Mouse (Mus musculus): ENCODE data around the gene Col27a1. TPM values are rescaled to one million over a fixed set of nuclear protein-coding genes. Genes with fewer than 3 reads are reported as not detected.
A peak's percentile ranks its signal among the peaks of the same experiment; 100 is the strongest.
"Not testable (repeated sequence)": the region's sequence is repeated elsewhere in the genome, so short reads cannot be mapped to it uniquely, and the experiment has no call there.

The Col27a1 gene
- polyA plus RNA-seq, 1 experiment from 2014 or later = 18.6 TPM

- Histone ChIP-seq H3K4me2 (no peak overlapping the region), H3K27ac (no peak overlapping the region), H3K36me3 (peaks cover 14% of the 10 kb centered on the region), H3K9ac (no peak overlapping the region), H3K4me3 (replicated peaks) (no peak overlapping the region), H3K27me3 (replicated peaks) (no peaks in the 10 kb centered on the region), H3K4me1 (no peaks in the 10 kb centered on the region), H3K9me3 (no peaks in the 10 kb centered on the region)
- peak; percentile 48 for ATAC-seq (ENCODE audit: insufficient read depth, low FRiP score, low read depth)
- 61% methylated on average over 9 of the region's 9 CpGs for WGBS
These were observed 102.4 kb downstream of the Col27a1 start for GRCm38 (mm10) chr4:63316076-63316746.

DNA sequence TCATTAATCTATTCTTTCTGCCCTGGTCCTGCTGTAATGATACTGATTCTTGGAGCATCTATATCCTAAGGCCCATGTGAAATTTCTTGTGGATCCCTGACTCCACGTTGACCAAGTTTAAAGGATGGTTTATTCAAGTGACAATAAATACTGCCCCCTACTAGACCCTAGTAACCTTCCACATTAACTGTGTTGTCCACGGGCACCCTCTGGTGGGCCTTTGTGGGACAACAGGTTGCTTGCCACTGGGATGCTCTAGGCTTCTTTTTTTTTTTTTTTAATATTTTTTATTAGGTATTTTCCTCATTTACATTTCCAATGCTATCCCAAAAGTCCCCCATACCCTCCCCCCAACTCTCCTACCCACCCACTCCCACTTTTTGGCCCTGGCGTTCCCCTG is 105.8 kb downstream of the Col27a1 start:
- H3K9ac ChIP-seq; H3K27ac ChIP-seq; H3K4me3 ChIP-seq (replicated peaks); H3K27me3 ChIP-seq (replicated peaks); H3K4me2 ChIP-seq; ATAC-seq (ENCODE audit: insufficient read depth, low FRiP score, low read depth); H3K9me3 ChIP-seq; H3K4me1 ChIP-seq: not testable (repeated sequence)
- H3K36me3 ChIP-seq = peaks cover 30% of the 10 kb centered on the region
- 26% methylated on average over 3 of the region's 3 CpGs for WGBS

DNA sequence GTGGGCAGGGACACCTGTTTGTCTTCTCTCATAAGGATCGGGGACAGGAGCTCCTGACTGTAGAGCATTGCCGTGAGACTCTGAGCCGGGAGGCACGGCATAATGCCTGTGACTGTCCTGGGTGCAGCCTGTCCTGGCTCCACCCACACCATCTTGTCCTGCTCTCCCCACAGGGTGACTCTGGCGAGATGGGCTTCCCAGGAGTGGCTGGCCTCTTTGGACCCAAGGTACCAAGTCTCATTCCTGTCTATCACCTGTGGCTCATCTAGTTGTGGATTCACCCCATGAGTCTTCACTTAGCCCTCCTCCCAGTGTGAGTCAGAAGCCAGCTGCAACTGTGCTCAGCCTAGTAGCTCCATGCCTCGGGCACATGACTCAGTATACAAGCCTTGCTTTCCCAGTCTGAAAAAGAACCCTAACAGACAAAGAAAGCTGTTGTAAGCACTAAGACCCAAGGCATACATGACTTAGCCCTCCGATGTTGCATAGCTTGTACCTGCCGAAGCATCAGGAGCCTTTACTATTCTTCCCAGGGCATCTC is 109.5 kb downstream of the Col27a1 start:
- no peak for ATAC-seq (ENCODE audit: insufficient read depth, low FRiP score, low read depth)
- Histone ChIP-seq H3K36me3 (peaks cover 36% of the 10 kb centered on the region), H3K4me1 (no peaks in the 10 kb centered on the region), H3K27me3 (replicated peaks) (no peaks in the 10 kb centered on the region), H3K4me3 (replicated peaks) (no peak overlapping the region), H3K9me3 (no peaks in the 10 kb centered on the region), H3K9ac (no peak overlapping the region), H3K4me2 (no peak overlapping the region), H3K27ac (no peak overlapping the region)
- WGBS = 69% methylated on average over 8 of the region's 8 CpGs

GRCm38 (mm10) chr4:63333403-63333802 is 119.6 kb downstream of the Col27a1 start:
- H3K4me3 ChIP-seq (replicated peaks) = no peak overlapping the region
- 90% methylated on average over 4 of the region's 4 CpGs for WGBS
- H3K27ac ChIP-seq = no peak overlapping the region
- no peaks in the 10 kb centered on the region for H3K4me1 ChIP-seq
- no peak for ATAC-seq (ENCODE audit: insufficient read depth, low FRiP score, low read depth)
- H3K36me3 ChIP-seq = peaks cover 11% of the 10 kb centered on the region
- no peak overlapping the region for H3K4me2 ChIP-seq
- no peaks in the 10 kb centered on the region for H3K9me3 ChIP-seq
- no peaks in the 10 kb centered on the region for H3K27me3 ChIP-seq (replicated peaks)
- no peak overlapping the region for H3K9ac ChIP-seq

DNA sequence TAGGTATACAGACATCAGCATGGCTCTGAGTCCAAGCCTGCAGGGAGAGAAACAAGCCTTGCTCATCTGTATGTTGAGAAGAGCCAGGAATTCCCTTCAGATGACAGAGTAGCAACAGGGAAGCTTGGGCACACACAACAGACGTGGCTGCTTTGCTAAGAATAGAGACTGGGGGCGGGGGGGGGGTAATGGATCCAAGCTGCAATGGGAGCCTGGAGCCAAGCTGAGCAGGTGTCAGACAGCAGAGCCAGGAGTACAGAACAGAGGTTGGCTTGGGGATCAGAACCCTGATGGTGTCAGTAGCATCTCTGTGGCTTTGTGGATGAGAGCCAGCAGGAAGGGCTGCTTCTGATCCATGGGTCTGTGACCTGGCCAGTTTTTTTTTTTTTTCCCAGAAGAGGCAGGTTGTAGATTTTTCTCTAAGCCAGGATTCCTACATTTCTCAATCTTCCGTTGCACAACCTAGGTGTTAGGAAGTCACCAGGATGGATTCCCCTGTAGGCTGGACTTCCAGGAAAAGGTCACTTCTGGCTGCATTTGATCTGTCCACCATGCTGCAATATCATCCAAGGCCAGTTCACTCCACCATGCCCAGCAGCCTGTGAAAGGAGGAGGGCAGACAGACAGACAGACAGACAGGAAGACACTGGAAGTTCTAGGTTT is 124.7 kb downstream of the Col27a1 start:
- Histone ChIP-seq H3K9me3 (no peaks in the 10 kb centered on the region), H3K27ac (no peak overlapping the region), H3K27me3 (replicated peaks) (no peaks in the 10 kb centered on the region), H3K4me1 (no peaks in the 10 kb centered on the region), H3K4me2 (no peak overlapping the region), H3K36me3 (0 out of 2 replicates have a peak, but pooled peaks cover 5% of the 10 kb centered on the region), H3K4me3 (replicated peaks) (no peak overlapping the region), H3K9ac (no peak overlapping the region)
- WGBS = 72% methylated on average over 3 of the region's 3 CpGs
- ATAC-seq (ENCODE audit: insufficient read depth, low FRiP score, low read depth) = no peak

DNA sequence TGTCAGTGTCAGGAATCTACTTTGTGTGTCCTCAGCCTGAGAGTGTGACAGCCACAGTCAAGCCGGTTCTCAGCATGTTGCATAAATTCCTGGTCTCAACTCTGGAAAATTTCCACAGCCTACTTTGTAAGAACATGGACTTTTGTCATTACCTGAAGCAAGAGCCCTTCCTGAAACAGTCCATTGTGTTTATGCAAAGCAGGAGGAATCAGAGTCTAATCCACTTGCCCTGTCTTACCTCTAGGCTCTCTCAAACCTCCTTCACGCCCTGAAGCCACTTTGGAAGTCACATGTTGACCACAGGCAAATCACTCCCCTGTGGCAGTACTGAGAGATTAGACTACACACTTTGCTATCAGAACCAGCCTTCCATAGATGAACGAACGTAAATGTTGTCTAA is 128.7 kb downstream of the Col27a1 start:
- Histone ChIP-seq H3K36me3 (no peaks in the 10 kb centered on the region), H3K4me2 (no peak overlapping the region), H3K9ac (no peak overlapping the region), H3K27me3 (replicated peaks) (no peaks in the 10 kb centered on the region), H3K27ac (no peak overlapping the region), H3K9me3 (no peaks in the 10 kb centered on the region), H3K4me3 (replicated peaks) (no peak overlapping the region), H3K4me1 (no peaks in the 10 kb centered on the region)
- no peak for ATAC-seq (ENCODE audit: insufficient read depth, low FRiP score, low read depth)
- WGBS = 55% methylated on average over 4 of the region's 4 CpGs

DNA sequence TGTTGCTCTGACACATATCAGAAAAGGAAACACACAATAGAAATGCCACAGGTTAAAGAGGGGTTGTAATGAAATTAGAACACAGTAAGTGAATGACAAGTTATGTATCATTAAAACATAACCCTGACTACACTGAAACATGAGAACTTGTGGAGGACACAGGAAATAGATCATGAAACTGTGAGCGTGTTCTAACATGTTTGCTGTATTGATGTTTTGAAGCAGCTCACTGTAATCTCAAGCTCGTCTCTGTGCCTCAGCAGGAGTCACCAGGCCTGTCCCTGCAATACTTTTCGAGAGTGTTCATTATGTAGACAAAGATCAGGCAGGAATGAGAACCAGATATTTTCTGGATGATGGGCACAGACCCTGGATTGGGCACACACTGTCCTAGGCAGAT is 129.8 kb downstream of the Col27a1 start:
- no peak overlapping the region for H3K4me2 ChIP-seq
- no peak for ATAC-seq (ENCODE audit: insufficient read depth, low FRiP score, low read depth)
- no peaks in the 10 kb centered on the region for H3K36me3 ChIP-seq
- H3K9ac ChIP-seq = no peak overlapping the region
- no peaks in the 10 kb centered on the region for H3K4me1 ChIP-seq
- H3K27me3 ChIP-seq (replicated peaks) = no peaks in the 10 kb centered on the region
- 0 out of 2 replicates have a peak overlapping the region, but pooled peaks have one; percentile 16 for H3K27ac ChIP-seq
- no peaks in the 10 kb centered on the region for H3K9me3 ChIP-seq
- H3K4me3 ChIP-seq (replicated peaks) = no peak overlapping the region
- WGBS = 52% methylated on average over 3 of the region's 3 CpGs

- H3K4me3 ChIP-seq (replicated peaks) = no peak within 1 kb of the TSS
- H3K4me1 ChIP-seq = no peaks in the 10 kb centered on the region
- peak within 1 kb of the TSS; percentile 41 for H3K27ac ChIP-seq
- no peak within 1 kb of the TSS for H3K4me2 ChIP-seq
- H3K27me3 ChIP-seq (replicated peaks) = no peaks in the 10 kb centered on the region
- H3K36me3 ChIP-seq = no peaks in the 10 kb centered on the region
- H3K9me3 ChIP-seq = no peaks in the 10 kb centered on the region
- no peak for ATAC-seq (ENCODE audit: insufficient read depth, low FRiP score, low read depth)
- 82% methylated on average over 8 of the region's 8 CpGs for WGBS
- H3K9ac ChIP-seq = no peak within 1 kb of the TSS
These were observed 130.5 kb downstream of the Col27a1 start, which contains the start of gene Orm1 for GRCm38 (mm10) chr4:63344295-63344694. Orm1 (plus strand) TSS chr4:63344560.

DNA sequence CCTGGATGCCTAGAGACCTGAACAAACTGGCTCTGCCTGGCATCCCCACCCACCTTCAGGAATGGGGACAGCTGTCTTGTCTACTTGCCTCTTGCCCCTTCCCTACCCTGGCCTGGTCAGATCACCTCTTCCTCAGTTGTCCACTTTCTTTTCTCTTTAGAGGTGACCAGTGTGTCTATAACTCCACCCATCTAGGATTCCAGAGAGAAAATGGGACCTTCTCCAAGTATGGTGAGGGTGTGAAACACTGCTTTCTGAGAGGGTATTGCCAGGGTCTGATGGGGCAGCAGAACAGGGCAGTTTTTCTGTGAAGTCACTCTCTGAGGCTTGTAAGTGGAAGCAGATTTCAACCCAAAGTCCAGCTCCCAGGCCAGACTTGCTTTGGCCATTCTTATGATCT is 131.5 kb downstream of the Col27a1 start:
- peak overlapping the region; percentile 41 for H3K27ac ChIP-seq
- peak; percentile 29 for ATAC-seq (ENCODE audit: insufficient read depth, low FRiP score, low read depth)

DNA sequence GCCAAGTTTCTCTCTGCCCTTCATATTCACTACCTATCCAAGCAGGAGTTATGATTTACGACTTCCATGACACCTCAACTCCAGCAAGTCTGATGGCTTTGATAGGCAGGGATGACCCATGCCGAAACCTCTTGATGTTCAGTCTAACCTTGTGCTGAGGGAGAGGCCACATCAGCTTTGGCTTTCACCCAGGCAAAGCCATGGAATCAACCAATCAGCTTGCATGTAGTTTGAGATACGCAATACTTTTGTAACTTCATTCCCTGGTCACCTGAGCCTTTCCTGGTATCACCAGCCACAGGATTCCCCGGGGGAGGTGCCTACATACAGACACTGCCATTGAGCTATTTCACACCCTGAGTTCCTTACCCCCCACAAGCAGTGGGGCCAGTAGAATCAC is 132.9 kb downstream of the Col27a1 start:
- no peak for ATAC-seq (ENCODE audit: insufficient read depth, low FRiP score, low read depth)
- H3K4me3 ChIP-seq (replicated peaks) = no peak overlapping the region
- WGBS = 87% methylated on average over 4 of the region's 4 CpGs

More for the DNA sequence above, 131.5 kb downstream of the Col27a1 start:
- H3K36me3 ChIP-seq = no peaks in the 10 kb centered on the region
- no peak overlapping the region for H3K9ac ChIP-seq
- H3K27me3 ChIP-seq (replicated peaks) = no peaks in the 10 kb centered on the region
- H3K4me2 ChIP-seq = no peak overlapping the region
- no peaks in the 10 kb centered on the region for H3K4me1 ChIP-seq
- H3K9me3 ChIP-seq = no peaks in the 10 kb centered on the region
- H3K4me3 ChIP-seq (replicated peaks) = no peak overlapping the region

GRCm38 (mm10) chr4:63348524-63348923 is 134.7 kb downstream of the Col27a1 start:
- no peak for ATAC-seq (ENCODE audit: insufficient read depth, low FRiP score, low read depth)
- Histone ChIP-seq H3K4me1 (no peaks in the 10 kb centered on the region), H3K36me3 (no peaks in the 10 kb centered on the region), H3K4me3 (replicated peaks) (no peak overlapping the region), H3K9ac (no peak overlapping the region), H3K4me2 (no peak overlapping the region), H3K27ac (no peak overlapping the region), H3K27me3 (replicated peaks) (no peaks in the 10 kb centered on the region), H3K9me3 (no peaks in the 10 kb centered on the region)
- WGBS = 69% methylated on average over 6 of the region's 6 CpGs

More for the DNA sequence above, 132.9 kb downstream of the Col27a1 start:
- no peak overlapping the region for H3K4me2 ChIP-seq
- H3K36me3 ChIP-seq = no peaks in the 10 kb centered on the region
- no peak overlapping the region for H3K9ac ChIP-seq
- no peaks in the 10 kb centered on the region for H3K9me3 ChIP-seq
- no peak overlapping the region for H3K27ac ChIP-seq
- H3K27me3 ChIP-seq (replicated peaks) = no peaks in the 10 kb centered on the region
- no peaks in the 10 kb centered on the region for H3K4me1 ChIP-seq

DNA sequence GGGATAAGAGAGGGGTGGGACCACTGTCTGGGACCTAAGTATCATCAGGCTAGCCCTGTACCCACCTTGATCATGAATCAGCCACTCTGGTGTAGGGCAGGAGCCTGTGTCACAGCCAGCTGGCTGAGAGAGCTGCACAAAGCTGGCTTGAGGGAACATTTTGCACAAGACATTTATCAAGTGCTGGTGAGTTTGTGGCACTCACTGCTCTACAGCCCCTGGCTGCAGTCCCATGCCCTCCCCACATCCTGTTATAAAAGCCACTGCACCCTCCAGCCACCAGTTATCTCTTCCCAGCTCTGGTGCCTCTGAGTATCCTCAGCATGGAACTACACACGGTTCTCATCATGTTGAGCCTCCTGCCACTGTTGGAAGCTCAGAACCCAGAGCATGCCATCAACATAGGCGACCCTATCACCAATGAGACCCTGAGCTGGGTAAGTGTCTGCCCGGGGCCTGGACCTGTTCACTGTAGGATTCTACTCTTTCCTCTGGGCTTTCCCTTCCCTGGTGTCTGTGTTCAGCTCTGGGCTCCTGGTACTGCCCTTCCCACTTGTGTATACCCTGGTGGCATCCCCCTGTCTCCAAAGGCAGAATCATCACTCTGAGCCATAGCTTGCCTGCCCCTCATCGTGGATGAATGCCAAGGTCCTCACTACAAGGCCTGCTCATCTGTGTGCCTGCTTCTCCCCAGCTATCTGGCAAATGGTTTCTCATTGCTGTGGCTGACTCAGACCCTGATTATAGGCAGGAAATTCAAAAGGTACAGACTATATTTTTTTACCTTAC is 142.3 kb downstream of the Col27a1 start, which contains the start of gene Orm3:
Orm3 (plus strand) TSS at position 286 of the 789 bp plus-strand sequence.
- no peaks in the 10 kb centered on the region for H3K9me3 ChIP-seq
- H3K4me2 ChIP-seq = no peak within 1 kb of the TSS
- H3K36me3 ChIP-seq = no peaks in the 10 kb centered on the region
- H3K9ac ChIP-seq = no peak within 1 kb of the TSS
- WGBS = 79% methylated on average over 4 of the region's 4 CpGs
- no peak within 1 kb of the TSS for H3K4me3 ChIP-seq (replicated peaks)
- ATAC-seq (ENCODE audit: insufficient read depth, low FRiP score, low read depth) = no peak
- H3K4me1 ChIP-seq = 0 out of 2 replicates have a peak, but pooled peaks cover 3% of the 10 kb centered on the region
- H3K27ac ChIP-seq = peak within 1 kb of the TSS; percentile 21; the same call in 1 of the 2 replicates
- no peaks in the 10 kb centered on the region for H3K27me3 ChIP-seq (replicated peaks)
